Mouse (Mus musculus): Measurements from ENCODE around the gene Actbl2. TPM values are rescaled to one million over a fixed set of nuclear protein-coding genes. Genes with fewer than 3 reads are reported as not detected.

Gene Actbl2
- not detected in 2 replicates for polyA plus RNA-seq (2016; fragmentation: Nextera tagmentation; extraction: Ambion mirVana)

DNA sequence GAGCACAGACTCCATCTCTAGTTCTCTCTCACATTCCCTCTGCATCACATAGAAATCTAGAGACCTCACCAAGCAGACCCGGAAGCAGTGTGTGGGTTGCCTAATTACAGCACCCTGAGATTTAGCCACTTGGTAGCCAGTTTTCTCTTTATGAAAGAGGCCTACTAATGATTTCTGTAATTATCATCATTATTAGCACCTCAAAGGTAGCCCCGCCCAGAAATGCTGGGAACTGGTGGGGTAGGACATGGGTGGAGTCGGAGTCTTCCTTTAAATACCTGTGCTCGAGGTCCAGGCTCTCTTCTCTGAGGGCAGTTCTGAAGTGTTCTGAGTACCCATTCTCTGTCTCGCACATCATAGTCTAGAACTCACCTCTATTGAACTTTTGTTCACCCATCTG lies at the start of gene Actbl2:
Gene Actbl2, plus strand, starts transcription at position 301 of the 400 bp plus-strand sequence.
- H3K4me3 ChIP-seq (replicated peaks): no peak within 1 kb of the TSS
- no peaks in the 10 kb centered on the region for H3K27me3 ChIP-seq
- H3K9ac ChIP-seq (replicated peaks): no peak within 1 kb of the TSS
- no peaks in the 10 kb centered on the region for H3K9me3 ChIP-seq
- WGBS: 89% methylated on average over 5 of the region's 5 CpGs
- no peaks in the 10 kb centered on the region for H3K36me3 ChIP-seq
- no peak within 1 kb of the TSS for H3K27ac ChIP-seq
- ATAC-seq (ENCODE audit: insufficient number of reproducible peaks, insufficient read depth, low FRiP score, low TSS enrichment, low read depth): no peak
- H3K4me2 ChIP-seq: no peak within 1 kb of the TSS
- H3K4me1 ChIP-seq (replicated peaks): peaks cover 12% of the 10 kb centered on the region; the same call in 1 of the 2 replicates

GRCm38 (mm10) chr13:111210649-111211378 lies 44.0 kb upstream of the Actbl2 start:
- Histone ChIP-seq H3K4me3 (replicated peaks) (no peak overlapping the region), H3K9ac (replicated peaks) (no peak overlapping the region), H3K27ac (peak overlapping the region; percentile 79), H3K4me1 (replicated peaks) (peaks cover 17% of the 10 kb centered on the region), H3K36me3 (no peaks in the 10 kb centered on the region), H3K4me2 (peak overlapping the region; percentile 16), H3K9me3 (no peaks in the 10 kb centered on the region), H3K27me3 (no peaks in the 10 kb centered on the region)
- ATAC-seq (ENCODE audit: insufficient number of reproducible peaks, insufficient read depth, low FRiP score, low TSS enrichment, low read depth): peak; percentile 73
- WGBS: 27% methylated on average over 8 of the region's 8 CpGs

DNA sequence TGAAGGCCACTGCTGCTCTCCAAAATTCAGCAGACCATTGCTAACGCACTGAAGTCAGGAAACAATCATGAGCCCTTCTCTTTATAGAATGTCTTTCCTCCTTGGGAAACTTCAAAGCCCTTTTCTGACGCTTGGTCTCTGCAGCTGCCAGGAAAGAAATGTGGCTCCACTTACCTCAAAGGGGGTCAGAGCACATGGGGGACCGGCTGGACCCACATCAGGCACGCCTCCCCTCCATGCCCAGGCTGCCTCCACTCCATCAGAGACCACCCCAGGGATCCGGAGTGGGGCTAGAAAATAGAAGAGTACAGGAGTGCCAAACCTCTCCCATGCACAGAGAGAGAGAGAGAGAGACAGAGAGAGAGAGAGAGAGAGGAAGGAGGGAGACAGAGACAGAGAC lies 26.0 kb upstream of the Actbl2 start:
- no peaks in the 10 kb centered on the region for H3K27me3 ChIP-seq
- ATAC-seq (ENCODE audit: insufficient number of reproducible peaks, insufficient read depth, low FRiP score, low TSS enrichment, low read depth): no peak; the same call in 1 of the 2 replicates
- H3K27ac ChIP-seq: peak overlapping the region; percentile 69; the same call in 1 of the 2 replicates
- H3K36me3 ChIP-seq: no peaks in the 10 kb centered on the region
- H3K4me3 ChIP-seq (replicated peaks): no peak overlapping the region
- no peak overlapping the region for H3K9ac ChIP-seq (replicated peaks)
- H3K9me3 ChIP-seq: no peaks in the 10 kb centered on the region
- 9% methylated on average over 5 of the region's 5 CpGs for WGBS
- H3K4me1 ChIP-seq (replicated peaks): peaks cover 6% of the 10 kb centered on the region
- H3K4me2 ChIP-seq: no peak overlapping the region

GRCm38 (mm10) chr13:111229541-111229940 lies 25.3 kb upstream of the Actbl2 start:
- ATAC-seq (ENCODE audit: insufficient number of reproducible peaks, insufficient read depth, low FRiP score, low TSS enrichment, low read depth): no peak
- no peak overlapping the region for H3K9ac ChIP-seq (replicated peaks)
- H3K9me3 ChIP-seq: no peaks in the 10 kb centered on the region
- H3K4me3 ChIP-seq (replicated peaks): no peak overlapping the region
- H3K4me1 ChIP-seq (replicated peaks): peaks cover 6% of the 10 kb centered on the region
- no peaks in the 10 kb centered on the region for H3K36me3 ChIP-seq
- no peak overlapping the region for H3K27ac ChIP-seq
- H3K27me3 ChIP-seq: no peaks in the 10 kb centered on the region
- WGBS: 68% methylated on average over 6 of the region's 6 CpGs
- no peak overlapping the region for H3K4me2 ChIP-seq

DNA sequence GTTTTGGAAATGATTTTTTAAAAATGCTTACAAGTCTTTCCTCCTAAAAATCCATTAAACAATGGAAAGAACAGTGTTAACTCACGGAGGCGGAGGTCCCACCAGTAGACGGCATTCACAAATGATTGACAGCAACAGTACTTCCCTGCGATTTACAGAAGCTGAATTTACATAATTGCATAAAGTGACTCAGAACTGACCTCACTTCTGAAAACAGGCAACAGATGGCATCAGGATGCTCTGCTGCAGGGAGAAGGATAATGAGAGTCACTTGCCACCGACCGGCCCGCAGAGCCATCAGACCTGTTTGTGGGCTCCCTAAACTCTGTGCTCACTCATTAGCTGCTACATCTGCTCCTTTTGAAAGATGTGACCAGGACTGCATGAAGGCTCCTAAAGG lies 22.4 kb upstream of the Actbl2 start:
- H3K36me3 ChIP-seq: no peaks in the 10 kb centered on the region
- H3K9ac ChIP-seq (replicated peaks): no peak overlapping the region
- no peaks in the 10 kb centered on the region for H3K9me3 ChIP-seq
- H3K27me3 ChIP-seq: no peaks in the 10 kb centered on the region
- ATAC-seq (ENCODE audit: insufficient number of reproducible peaks, insufficient read depth, low FRiP score, low TSS enrichment, low read depth): no peak
- no peak overlapping the region for H3K4me2 ChIP-seq
- WGBS: 73% methylated on average over 7 of the region's 7 CpGs
- no peak overlapping the region for H3K27ac ChIP-seq
- peaks cover 24% of the 10 kb centered on the region for H3K4me1 ChIP-seq (replicated peaks)
- H3K4me3 ChIP-seq (replicated peaks): no peak overlapping the region

- Histone ChIP-seq H3K4me1 (replicated peaks) (peaks cover 18% of the 10 kb centered on the region), H3K36me3 (no peaks in the 10 kb centered on the region), H3K27ac (no peak overlapping the region), H3K4me3 (replicated peaks) (no peak overlapping the region), H3K4me2 (no peak overlapping the region), H3K9me3 (no peaks in the 10 kb centered on the region), H3K27me3 (no peaks in the 10 kb centered on the region), H3K9ac (replicated peaks) (no peak overlapping the region)
- 79% methylated on average over 5 of the region's 5 CpGs for WGBS
- ATAC-seq (ENCODE audit: insufficient number of reproducible peaks, insufficient read depth, low FRiP score, low TSS enrichment, low read depth): no peak
Observed at GRCm38 (mm10) chr13:111233356-111233755, 21.5 kb upstream of the Actbl2 start.

- H3K4me1 ChIP-seq (replicated peaks): peaks cover 18% of the 10 kb centered on the region
- H3K27me3 ChIP-seq: no peaks in the 10 kb centered on the region
- no peak for ATAC-seq (ENCODE audit: insufficient number of reproducible peaks, insufficient read depth, low FRiP score, low TSS enrichment, low read depth)
- H3K4me2 ChIP-seq: no peak overlapping the region
- H3K9ac ChIP-seq (replicated peaks): no peak overlapping the region
- H3K9me3 ChIP-seq: no peaks in the 10 kb centered on the region
- H3K36me3 ChIP-seq: no peaks in the 10 kb centered on the region
- no peak overlapping the region for H3K27ac ChIP-seq
- no peak overlapping the region for H3K4me3 ChIP-seq (replicated peaks)
- 63% methylated on average over 3 of the region's 3 CpGs for WGBS
Observed at GRCm38 (mm10) chr13:111234573-111234972, 20.2 kb upstream of the Actbl2 start.

DNA sequence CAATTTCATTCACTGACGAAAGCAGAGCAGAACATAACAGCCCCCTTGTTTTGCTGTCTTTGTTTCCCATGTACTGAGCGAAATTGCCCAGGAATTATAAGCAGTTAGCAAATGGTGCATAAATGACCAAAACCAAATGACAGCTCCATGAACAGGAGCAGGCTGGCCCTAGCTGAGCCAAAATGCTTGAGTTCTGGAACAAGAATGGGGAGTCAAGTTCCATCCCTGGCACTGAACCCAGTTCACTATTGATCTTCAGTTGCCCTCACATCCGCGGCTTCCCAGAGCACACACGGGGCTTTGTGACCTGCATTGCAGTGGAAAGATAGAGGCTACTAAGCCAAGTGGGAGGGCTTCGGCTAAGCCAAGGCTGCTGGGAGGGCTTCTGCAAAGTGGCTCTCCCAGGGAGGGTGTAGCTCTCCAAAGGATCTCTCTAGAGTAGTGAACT lies 19.1 kb upstream of the Actbl2 start:
- H3K27me3 ChIP-seq: no peaks in the 10 kb centered on the region
- peaks cover 6% of the 10 kb centered on the region; the same call in 1 of the 2 replicates for H3K9me3 ChIP-seq
- H3K9ac ChIP-seq (replicated peaks): no peak overlapping the region
- no peak overlapping the region for H3K4me2 ChIP-seq
- H3K27ac ChIP-seq: peak overlapping the region; percentile 79
- ATAC-seq (ENCODE audit: insufficient number of reproducible peaks, insufficient read depth, low FRiP score, low TSS enrichment, low read depth): no peak
- H3K36me3 ChIP-seq: no peaks in the 10 kb centered on the region
- H3K4me1 ChIP-seq (replicated peaks): peaks cover 18% of the 10 kb centered on the region
- H3K4me3 ChIP-seq (replicated peaks): no peak overlapping the region
- WGBS: 73% methylated on average over 6 of the region's 6 CpGs

- H3K27me3 ChIP-seq: no peaks in the 10 kb centered on the region
- H3K4me2 ChIP-seq: no peak overlapping the region
- peak overlapping the region; percentile 79 for H3K27ac ChIP-seq
- ATAC-seq (ENCODE audit: insufficient number of reproducible peaks, insufficient read depth, low FRiP score, low TSS enrichment, low read depth): peak; percentile 82
- WGBS: 20% methylated on average over 9 of the region's 9 CpGs
- peaks cover 18% of the 10 kb centered on the region for H3K4me1 ChIP-seq (replicated peaks)
- peaks cover 6% of the 10 kb centered on the region; the same call in 1 of the 2 replicates for H3K9me3 ChIP-seq
- H3K36me3 ChIP-seq: no peaks in the 10 kb centered on the region
- no peak overlapping the region for H3K4me3 ChIP-seq (replicated peaks)
- H3K9ac ChIP-seq (replicated peaks): no peak overlapping the region
Observed at GRCm38 (mm10) chr13:111236461-111236864, 18.4 kb upstream of the Actbl2 start.

DNA sequence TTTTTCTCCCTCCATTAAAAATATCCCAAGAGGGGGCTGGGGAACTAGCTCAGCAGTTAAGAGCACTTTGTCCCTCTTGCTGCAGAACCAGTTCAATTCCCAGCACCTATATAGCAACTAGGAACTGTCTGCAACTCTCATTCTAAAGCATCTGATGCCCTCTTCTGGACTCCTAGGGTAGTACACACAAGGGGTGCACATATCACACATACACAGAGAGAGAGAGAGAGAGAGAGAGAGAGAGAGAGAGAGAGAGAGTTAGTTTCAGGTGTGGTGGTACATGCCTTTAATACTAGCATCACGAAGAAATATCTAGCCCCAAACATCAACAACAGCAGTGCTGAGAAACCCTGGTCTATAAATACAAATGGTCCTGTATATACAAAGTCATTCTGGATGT lies 17.5 kb upstream of the Actbl2 start:
- Histone ChIP-seq H3K27ac (0 out of 2 replicates have a peak overlapping the region, but pooled peaks have one; percentile 29), H3K9me3 (peaks cover 6% of the 10 kb centered on the region; the same call in 1 of the 2 replicates), H3K4me2 (no peak overlapping the region), H3K36me3 (no peaks in the 10 kb centered on the region), H3K4me3 (replicated peaks) (no peak overlapping the region), H3K27me3 (no peaks in the 10 kb centered on the region), H3K4me1 (replicated peaks) (peaks cover 18% of the 10 kb centered on the region), H3K9ac (replicated peaks) (no peak overlapping the region)
- no peak for ATAC-seq (ENCODE audit: insufficient number of reproducible peaks, insufficient read depth, low FRiP score, low TSS enrichment, low read depth)
- 87% methylated on average over 1 of the region's 1 CpGs for WGBS

GRCm38 (mm10) chr13:111237865-111238465 lies 16.8 kb upstream of the Actbl2 start:
- Histone ChIP-seq H3K4me1 (replicated peaks) (peaks cover 18% of the 10 kb centered on the region), H3K27ac (no peak overlapping the region), H3K27me3 (no peaks in the 10 kb centered on the region), H3K4me2 (no peak overlapping the region), H3K36me3 (no peaks in the 10 kb centered on the region), H3K9me3 (peaks cover 6% of the 10 kb centered on the region; the same call in 1 of the 2 replicates), H3K9ac (replicated peaks) (no peak overlapping the region), H3K4me3 (replicated peaks) (no peak overlapping the region)
- 0 out of 2 replicates have a peak, but pooled peaks have one; percentile 74 for ATAC-seq (ENCODE audit: insufficient number of reproducible peaks, insufficient read depth, low FRiP score, low TSS enrichment, low read depth)
- 44% methylated on average over 3 of the region's 3 CpGs for WGBS

Data from limb, embryonic 12.5 days (tissue).